Mouse (Mus musculus) liver, embryonic 11.5 days (tissue): ENCODE data around the gene Crim1. TPM values are rescaled to one million over a fixed set of nuclear protein-coding genes. Genes with fewer than 3 reads are reported as not detected.

Experiments
- ATAC-seq: fragments of 200-750 bp; cut with Nextera tagmentation; replicated peaks from 2 replicates; pipeline ENCODE4 v1.8.0; 2017; ENCODE audit warnings: moderate number of reproducible peaks, mild to moderate bottlenecking, moderate TSS enrichment, moderate library complexity; ENCODE audit not compliant: low FRiP score
- DNase-seq: peaks from one replicate; pipeline ENCODE4 v3.0.0-alpha.2; 2017; ENCODE audit warnings: low spot score
- H3K27ac ChIP-seq: fragments of 300-500 bp; sonication (generic); 2 replicates; pipeline ENCODE4 v1.5.1; 2014; ENCODE audit warnings: mild to moderate bottlenecking, low read depth, low read length, control low read depth
- H3K27me3 ChIP-seq: fragments of 300-500 bp; sonication (generic); replicated peaks from 2 replicates; pipeline ENCODE4 v1.6.1; 2014; ENCODE audit warnings: low read length, mixed read lengths; ENCODE audit not compliant: control insufficient read depth, insufficient read depth
- H3K36me3 ChIP-seq: fragments of 300-500 bp; sonication (generic); 2 replicates; pipeline ENCODE4 v1.6.1; 2014; ENCODE audit warnings: mild to moderate bottlenecking, low read length, moderate library complexity, mixed read lengths; ENCODE audit not compliant: control insufficient read depth, insufficient read depth
- H3K4me1 ChIP-seq: fragments of 300-500 bp; sonication (generic); replicated peaks from 2 replicates; pipeline ENCODE4 v1.6.1; 2014; ENCODE audit warnings: low read length, mixed read lengths; ENCODE audit not compliant: control insufficient read depth, insufficient read depth
- H3K4me2 ChIP-seq: fragments of 300-500 bp; sonication (generic); 2 replicates; pipeline ENCODE4 v1.6.1; 2014; ENCODE audit warnings: mild to moderate bottlenecking, control low read depth, moderate library complexity
- H3K4me3 ChIP-seq: fragments of 300-500 bp; sonication (generic); 2 replicates; pipeline ENCODE4 v1.5.1; 2014; ENCODE audit warnings: low read depth, low read length, control low read depth
- H3K9ac ChIP-seq: fragments of 300-500 bp; sonication (generic); 2 replicates; pipeline ENCODE4 v1.6.1; 2014; ENCODE audit warnings: low read depth, low read length, control low read depth
- H3K9me3 ChIP-seq: fragments of 300-500 bp; sonication (generic); 2 replicates; pipeline ENCODE4 v1.6.1; 2016; ENCODE audit warnings: low read length, inconsistent platforms, mixed read lengths; ENCODE audit not compliant: control insufficient read depth
- WGBS: fragments of 180-500 bp; shearing (Covaris S2); extraction: QIAGEN DNeasy Blood & Tissue Kit; methylation state at CpG from one replicate; pipeline ENCODE4 v1.1.7; 2014; 5-methylcytosine and 5-hydroxymethylcytosine counted together
- polyA plus RNA-seq: library from polyadenylated mRNA; unstranded; fragments of >200 nt; fragmentation: Nextera tagmentation; extraction: Ambion mirVana; gene quantifications from 2 replicates; pipeline ENCODE4 v1.2.1, GENCODE M21; 2014

Gene Crim1
- polyA plus RNA-seq, 1 experiment from 2014 or later: 2.7 TPM

GRCm38 (mm10) chr17:78233873-78234272, 33.8 kb downstream of the Crim1 start:
- DNase-seq: no peak
- Histone ChIP-seq H3K9me3 (no peaks in the 10 kb centered on the region), H3K27ac (no peak overlapping the region), H3K4me3 (no peak overlapping the region), H3K4me2 (no peak overlapping the region), H3K4me1 (0 out of 2 replicates have a peak, but pooled peaks cover 5% of the 10 kb centered on the region), H3K36me3 (no peaks in the 10 kb centered on the region), H3K9ac (no peak overlapping the region), H3K27me3 (no peaks in the 10 kb centered on the region)
- WGBS: 88% methylated on average over 6 of the region's 6 CpGs
- ATAC-seq: no peak

DNA sequence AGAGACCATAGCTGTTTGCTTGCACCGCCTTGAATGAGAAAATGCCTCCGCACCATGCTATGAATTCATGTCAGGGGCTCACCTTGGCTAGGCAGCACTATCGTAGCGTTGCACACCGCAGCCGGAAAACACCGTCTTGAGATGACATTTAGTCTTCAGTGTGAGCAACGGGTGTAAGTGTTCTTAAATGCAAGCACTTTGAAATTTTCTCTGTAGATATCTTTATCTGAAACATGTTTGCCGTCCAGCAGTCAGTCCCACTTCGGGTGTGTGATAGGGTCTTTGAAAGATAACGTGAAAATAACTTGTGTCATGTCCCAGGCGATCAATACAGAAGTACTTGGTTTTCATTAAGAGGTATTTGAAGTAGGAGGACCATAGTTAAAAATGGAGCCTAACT, 36.1 kb downstream of the Crim1 start:
- Histone ChIP-seq H3K36me3 (no peaks in the 10 kb centered on the region), H3K27me3 (no peaks in the 10 kb centered on the region), H3K4me1 (0 out of 2 replicates have a peak, but pooled peaks cover 5% of the 10 kb centered on the region), H3K27ac (no peak overlapping the region), H3K9ac (no peak overlapping the region), H3K4me3 (no peak overlapping the region), H3K4me2 (no peak overlapping the region), H3K9me3 (no peaks in the 10 kb centered on the region)
- DNase-seq (no peak), ATAC-seq (peak; percentile 68)
- 69% methylated on average over 12 of the region's 12 CpGs for WGBS

DNA sequence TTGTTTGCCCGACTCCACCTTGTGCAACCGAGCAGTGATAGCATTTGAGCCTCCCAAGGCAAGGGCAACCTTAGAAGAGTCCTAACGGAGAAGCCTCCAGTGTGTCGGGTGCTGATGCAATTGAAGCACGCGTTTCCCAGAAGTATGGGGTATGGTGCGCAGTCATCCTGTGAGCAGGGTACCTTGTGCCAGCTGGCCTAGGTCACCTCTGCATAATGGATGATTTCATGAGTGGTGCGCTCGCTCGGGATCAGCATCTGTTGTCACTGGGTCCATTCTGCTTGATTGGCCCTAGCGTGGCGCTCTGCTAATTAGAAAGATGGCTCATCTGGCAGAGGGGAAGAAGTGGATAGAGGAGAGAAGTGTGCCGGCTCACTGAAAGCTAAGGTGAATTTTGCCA, 37.9 kb downstream of the Crim1 start:
- Histone ChIP-seq H3K4me1 (0 out of 2 replicates have a peak, but pooled peaks cover 5% of the 10 kb centered on the region), H3K9ac (no peak overlapping the region), H3K36me3 (no peaks in the 10 kb centered on the region), H3K4me3 (no peak overlapping the region), H3K4me2 (no peak overlapping the region), H3K27me3 (no peaks in the 10 kb centered on the region), H3K9me3 (no peaks in the 10 kb centered on the region), H3K27ac (no peak overlapping the region)
- ATAC-seq (no peak), DNase-seq (no peak)
- WGBS: 93% methylated on average over 13 of the region's 13 CpGs

DNA sequence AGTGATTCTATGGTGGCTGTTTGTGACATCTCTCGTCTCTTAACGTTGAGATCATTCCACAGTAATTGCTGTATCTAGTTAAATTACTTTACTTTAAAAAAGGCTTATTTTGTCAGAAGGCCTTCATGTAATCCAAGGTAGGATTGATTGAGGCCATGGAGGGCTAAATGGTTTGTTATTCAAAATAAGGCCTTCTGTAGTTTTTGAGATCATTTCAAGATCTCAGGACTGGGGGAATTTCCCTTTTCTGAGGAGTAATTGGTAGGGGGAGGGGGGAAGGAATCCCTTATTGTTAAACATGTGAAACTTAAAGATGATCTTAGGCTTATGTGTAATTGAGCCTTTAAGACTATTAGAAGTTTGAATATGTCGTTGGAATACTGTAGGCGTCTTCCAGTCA, 40.1 kb downstream of the Crim1 start:
- peaks cover 11% of the 10 kb centered on the region for H3K4me1 ChIP-seq
- no peak for ATAC-seq
- H3K9ac ChIP-seq: no peak overlapping the region
- H3K27ac ChIP-seq: no peak overlapping the region
- H3K9me3 ChIP-seq: no peaks in the 10 kb centered on the region
- no peak overlapping the region for H3K4me2 ChIP-seq
- WGBS: 85% methylated on average over 4 of the region's 4 CpGs
- H3K36me3 ChIP-seq: no peaks in the 10 kb centered on the region
- DNase-seq: no peak
- H3K27me3 ChIP-seq: no peaks in the 10 kb centered on the region
- H3K4me3 ChIP-seq: no peak overlapping the region

- no peak for DNase-seq
- H3K9me3 ChIP-seq: no peaks in the 10 kb centered on the region
- no peak overlapping the region for H3K27ac ChIP-seq
- H3K9ac ChIP-seq: no peak overlapping the region
- peaks cover 16% of the 10 kb centered on the region for H3K4me1 ChIP-seq
- no peak for ATAC-seq
- H3K4me2 ChIP-seq: no peak overlapping the region
- 63% methylated on average over 7 of the region's 7 CpGs for WGBS
- H3K36me3 ChIP-seq: no peaks in the 10 kb centered on the region
- no peaks in the 10 kb centered on the region for H3K27me3 ChIP-seq
- H3K4me3 ChIP-seq: no peak overlapping the region
Observed at GRCm38 (mm10) chr17:78241238-78241637, 41.2 kb downstream of the Crim1 start.

DNA sequence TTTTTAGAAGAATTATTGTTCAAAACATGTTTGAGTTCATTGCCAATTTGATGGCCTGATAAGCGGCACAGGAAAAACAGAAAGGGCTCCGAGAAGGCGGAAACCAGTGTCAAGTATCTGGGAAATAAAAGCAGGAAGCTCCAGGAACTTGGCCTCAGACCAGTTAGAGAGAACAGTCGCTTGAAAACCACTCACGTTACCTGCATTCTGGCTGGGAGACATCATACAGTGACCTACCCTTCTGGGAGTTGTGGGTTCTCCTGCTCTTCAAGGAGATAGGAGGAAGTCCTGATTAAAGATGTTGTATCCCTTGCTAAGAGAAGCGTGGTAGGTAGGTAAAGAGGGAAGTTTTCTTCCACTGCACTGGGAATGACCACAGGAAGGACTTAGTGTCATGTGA, 44.7 kb downstream of the Crim1 start:
- Histone ChIP-seq H3K36me3 (no peaks in the 10 kb centered on the region), H3K27me3 (no peaks in the 10 kb centered on the region), H3K4me3 (no peak overlapping the region), H3K27ac (no peak overlapping the region), H3K4me2 (peak overlapping the region; percentile 38), H3K9ac (no peak overlapping the region), H3K9me3 (no peaks in the 10 kb centered on the region), H3K4me1 (peaks cover 40% of the 10 kb centered on the region)
- no peak for ATAC-seq
- WGBS: 51% methylated on average over 6 of the region's 6 CpGs
- DNase-seq: no peak

DNA sequence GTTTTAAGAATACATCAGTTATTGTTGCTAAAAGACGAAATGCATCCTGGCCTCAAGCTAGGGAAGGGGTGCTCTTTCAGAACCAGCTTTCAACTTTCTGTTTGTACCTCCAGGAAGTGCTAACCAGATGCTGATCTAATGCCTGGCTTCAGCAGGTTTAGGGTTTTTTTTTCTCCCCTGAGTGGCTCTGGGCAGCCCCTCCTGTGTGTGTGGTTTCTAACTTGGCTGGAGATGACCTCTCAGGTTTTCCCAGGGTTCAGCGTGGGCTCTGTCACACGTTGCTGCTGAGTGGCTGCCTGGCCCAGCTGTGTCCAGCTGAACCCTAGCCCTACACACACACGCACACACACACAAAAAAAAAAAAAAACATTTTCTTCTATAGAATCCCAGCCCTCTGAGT, 45.4 kb downstream of the Crim1 start:
- Histone ChIP-seq H3K9ac (no peak overlapping the region), H3K27me3 (no peaks in the 10 kb centered on the region), H3K36me3 (no peaks in the 10 kb centered on the region), H3K4me2 (peak overlapping the region; percentile 38), H3K27ac (no peak overlapping the region), H3K9me3 (no peaks in the 10 kb centered on the region), H3K4me1 (peaks cover 40% of the 10 kb centered on the region), H3K4me3 (no peak overlapping the region)
- ATAC-seq (no peak), DNase-seq (no peak)
- WGBS: 42% methylated on average over 4 of the region's 4 CpGs

- H3K27me3 ChIP-seq: no peaks in the 10 kb centered on the region
- DNase-seq (no peak), ATAC-seq (peak; percentile 55; the same call in 1 of the 2 replicates)
- H3K9me3 ChIP-seq: no peaks in the 10 kb centered on the region
- no peak overlapping the region for H3K9ac ChIP-seq
- no peak overlapping the region for H3K4me2 ChIP-seq
- H3K4me1 ChIP-seq: peaks cover 40% of the 10 kb centered on the region
- no peaks in the 10 kb centered on the region for H3K36me3 ChIP-seq
- WGBS: 56% methylated on average over 11 of the region's 11 CpGs
- H3K4me3 ChIP-seq: no peak overlapping the region
- H3K27ac ChIP-seq: peak overlapping the region; percentile 48; the same call in 1 of the 2 replicates
Observed at GRCm38 (mm10) chr17:78246634-78247383, 46.8 kb downstream of the Crim1 start.

DNA sequence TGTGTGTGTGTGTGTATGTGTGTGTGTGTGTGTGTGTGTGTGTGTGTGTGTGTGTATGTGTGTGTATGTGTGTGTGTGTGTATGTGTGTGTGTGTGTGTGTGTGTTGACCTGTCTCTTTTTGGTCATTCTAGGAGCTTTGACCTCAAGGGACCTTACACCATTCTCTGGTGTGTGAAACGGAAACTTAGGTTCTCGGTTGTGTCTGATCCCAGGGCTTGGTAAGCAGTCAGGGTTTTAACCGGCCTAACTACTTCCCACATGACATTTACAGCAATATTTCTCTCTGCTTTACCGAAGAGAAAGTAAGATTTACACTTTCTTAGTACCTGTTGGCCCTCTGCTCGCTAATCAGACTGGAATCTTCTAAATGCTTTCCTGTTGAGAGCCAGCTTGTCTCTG, 48.1 kb downstream of the Crim1 start:
- Histone ChIP-seq H3K4me1 (peaks cover 40% of the 10 kb centered on the region), H3K9me3 (no peaks in the 10 kb centered on the region), H3K27me3 (no peaks in the 10 kb centered on the region), H3K4me3 (no peak overlapping the region), H3K4me2 (peak overlapping the region; percentile 56), H3K36me3 (no peaks in the 10 kb centered on the region), H3K9ac (no peak overlapping the region), H3K27ac (peak overlapping the region; percentile 65; the same call in 1 of the 2 replicates)
- DNase-seq (no peak), ATAC-seq (no peak)
- 63% methylated on average over 5 of the region's 5 CpGs for WGBS
